Mouse (Mus musculus): ENCODE measurements at regions not wholly inside any gene's neighbourhood (a gene's known extent, or its start where the extent isn't known, plus 50 kb on each side); places are given as distances from the start of the nearest gene placed in this dataset.

DNA sequence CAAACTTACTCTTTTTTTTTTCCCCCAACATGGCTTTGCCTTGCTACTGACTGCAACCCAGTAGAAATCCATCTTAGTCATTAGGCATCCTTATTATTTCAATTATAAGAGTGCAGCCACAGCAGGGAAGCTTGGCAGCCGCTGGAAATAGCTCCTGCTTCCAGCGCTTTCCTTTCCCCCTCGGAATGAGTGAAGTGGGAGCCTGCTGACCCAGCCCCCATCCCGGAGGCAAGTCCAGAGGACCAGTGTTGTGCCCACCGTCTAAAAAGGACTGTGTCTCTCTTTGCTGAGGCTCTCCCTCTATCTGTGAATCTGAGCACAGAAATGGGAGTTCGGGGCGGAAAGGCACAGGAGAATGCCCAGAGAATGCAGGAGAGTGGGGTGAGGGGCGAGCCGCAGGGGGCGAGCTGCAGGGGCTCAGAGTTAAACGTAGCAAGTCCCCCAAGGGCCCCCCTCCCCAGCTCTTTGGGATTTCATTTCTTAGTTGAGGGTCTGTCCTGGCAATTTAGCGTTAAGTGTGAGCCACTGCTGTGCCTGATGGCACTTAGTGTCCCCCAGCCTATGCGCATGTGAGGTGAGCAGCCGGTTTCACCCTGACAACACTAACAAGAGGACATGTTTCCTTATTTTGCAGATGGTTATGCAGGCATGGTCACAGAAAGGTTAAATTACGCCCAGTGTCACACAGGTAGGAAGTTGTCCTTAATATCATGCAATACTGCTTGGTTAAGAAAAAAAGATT lies 117.4 kb upstream of the Arid2 start:
- Histone ChIP-seq H3K9me3 (ENCODE audit: control insufficient read depth, low read length) (no peaks in the 10 kb centered on the region), H3K4me3 (ENCODE audit: low read depth, low read length) (no peak overlapping the region), H3K9ac (ENCODE audit: low read length) (no peak overlapping the region), H3K4me1 (replicated peaks; ENCODE audit: control insufficient read depth, insufficient read depth) (no peaks in the 10 kb centered on the region), H3K27ac (replicated peaks) (no peak overlapping the region), H3K4me2 (replicated peaks; ENCODE audit: low read depth) (no peak overlapping the region), H3K36me3 (ENCODE audit: control insufficient read depth, insufficient read depth, low read length) (no peaks in the 10 kb centered on the region), H3K27me3 (ENCODE audit: control insufficient read depth, insufficient read depth, low read length) (no peaks in the 10 kb centered on the region)
- ATAC-seq (ENCODE audit: low FRiP score, low TSS enrichment) = no peak
- 21% methylated on average over 15 of the region's 15 CpGs for WGBS
- no peak for TF ChIP-seq EP300 (optimal IDR thresholded peaks at IDR 0.05)
- TF ChIP-seq CTCF (IDR thresholded peaks at IDR 0.05; ENCODE audit: low read depth) = no peak
- DNase-seq (ENCODE audit: low spot score) = no peak

DNA sequence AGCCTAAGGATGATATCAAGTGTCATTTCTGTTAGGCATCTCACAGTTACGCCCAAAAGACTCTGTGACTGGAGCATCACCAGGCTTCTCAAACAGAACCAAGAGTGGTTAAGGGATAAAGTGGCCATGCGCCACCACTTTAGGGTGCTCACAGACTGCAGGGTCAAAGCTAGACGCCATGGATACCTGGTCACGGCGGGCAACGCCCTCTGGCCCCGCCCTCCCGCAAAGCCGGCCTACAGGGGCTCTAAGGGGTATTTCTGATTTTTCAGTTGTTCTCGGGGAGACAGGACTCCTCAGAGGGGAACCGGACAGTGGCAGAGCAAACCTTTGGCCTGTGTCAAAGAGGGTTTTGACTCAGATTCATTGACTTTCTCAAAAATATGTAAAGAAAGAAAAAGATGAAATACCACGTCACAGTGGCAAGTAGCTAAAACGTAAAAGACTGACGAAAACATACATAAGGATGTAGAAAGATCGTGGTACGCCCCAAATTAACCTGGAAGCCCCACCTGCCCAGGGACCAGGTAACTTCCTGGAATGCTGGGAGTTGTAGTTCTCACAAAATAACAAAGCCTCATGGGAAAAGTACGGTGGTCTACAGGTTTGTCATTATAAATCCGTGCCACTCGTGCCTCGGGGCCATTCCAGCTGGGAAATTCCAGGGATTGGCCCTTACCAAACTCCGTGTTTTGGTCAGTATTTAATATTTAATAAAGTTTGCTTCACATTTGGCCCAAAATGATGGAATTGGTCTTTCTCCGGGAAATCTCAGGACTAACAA lies 116.1 kb upstream of the Arid2 start:
- DNase-seq (ENCODE audit: low spot score) (peak; percentile 51), ATAC-seq (ENCODE audit: low FRiP score, low TSS enrichment) (peak; percentile 72)
- Histone ChIP-seq H3K27me3 (ENCODE audit: control insufficient read depth, insufficient read depth, low read length) (no peaks in the 10 kb centered on the region), H3K4me3 (ENCODE audit: low read depth, low read length) (peak overlapping the region; percentile 31), H3K9me3 (ENCODE audit: control insufficient read depth, low read length) (no peaks in the 10 kb centered on the region), H3K9ac (ENCODE audit: low read length) (no peak overlapping the region), H3K36me3 (ENCODE audit: control insufficient read depth, insufficient read depth, low read length) (no peaks in the 10 kb centered on the region), H3K27ac (replicated peaks) (no peak overlapping the region), H3K4me2 (replicated peaks; ENCODE audit: low read depth) (peak overlapping the region; percentile 52), H3K4me1 (replicated peaks; ENCODE audit: control insufficient read depth, insufficient read depth) (no peaks in the 10 kb centered on the region)
- WGBS = 11% methylated on average over 22 of the region's 22 CpGs
- TF ChIP-seq EP300 (optimal IDR thresholded peaks at IDR 0.05) (no peak), CTCF (IDR thresholded peaks at IDR 0.05; ENCODE audit: low read depth) (no peak)

DNA sequence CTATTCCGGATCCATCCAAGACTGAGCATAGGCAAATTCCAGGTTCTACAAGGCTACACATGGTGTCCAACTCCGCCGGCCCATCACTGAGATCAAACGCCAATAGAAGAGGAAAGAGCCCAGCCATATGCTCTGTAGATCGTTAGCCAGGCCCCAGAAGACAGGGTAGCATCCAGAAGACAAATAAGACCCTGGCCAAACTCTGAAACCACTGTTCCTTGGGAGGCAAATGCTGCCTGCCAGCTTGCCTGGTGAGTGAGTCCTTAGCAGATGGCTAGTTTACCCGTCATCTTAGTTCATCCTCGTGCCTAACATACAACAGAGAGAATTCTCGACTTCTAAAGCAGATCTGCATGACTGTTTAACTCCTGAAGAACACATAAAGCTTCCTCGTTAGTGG lies 109.4 kb upstream of the Arid2 start:
- Histone ChIP-seq H3K4me1 (replicated peaks; ENCODE audit: control insufficient read depth, insufficient read depth) (no peaks in the 10 kb centered on the region), H3K9ac (ENCODE audit: low read length) (no peak overlapping the region), H3K27ac (replicated peaks) (no peak overlapping the region), H3K36me3 (ENCODE audit: control insufficient read depth, insufficient read depth, low read length) (no peaks in the 10 kb centered on the region), H3K9me3 (ENCODE audit: control insufficient read depth, low read length) (no peaks in the 10 kb centered on the region), H3K4me2 (replicated peaks; ENCODE audit: low read depth) (no peak overlapping the region), H3K27me3 (ENCODE audit: control insufficient read depth, insufficient read depth, low read length) (no peaks in the 10 kb centered on the region), H3K4me3 (ENCODE audit: low read depth, low read length) (no peak overlapping the region)
- DNase-seq (ENCODE audit: low spot score) (no peak), ATAC-seq (ENCODE audit: low FRiP score, low TSS enrichment) (no peak)
- TF ChIP-seq EP300 (optimal IDR thresholded peaks at IDR 0.05) (no peak), CTCF (IDR thresholded peaks at IDR 0.05; ENCODE audit: low read depth) (no peak)
- WGBS = 73% methylated on average over 9 of the region's 9 CpGs

DNA sequence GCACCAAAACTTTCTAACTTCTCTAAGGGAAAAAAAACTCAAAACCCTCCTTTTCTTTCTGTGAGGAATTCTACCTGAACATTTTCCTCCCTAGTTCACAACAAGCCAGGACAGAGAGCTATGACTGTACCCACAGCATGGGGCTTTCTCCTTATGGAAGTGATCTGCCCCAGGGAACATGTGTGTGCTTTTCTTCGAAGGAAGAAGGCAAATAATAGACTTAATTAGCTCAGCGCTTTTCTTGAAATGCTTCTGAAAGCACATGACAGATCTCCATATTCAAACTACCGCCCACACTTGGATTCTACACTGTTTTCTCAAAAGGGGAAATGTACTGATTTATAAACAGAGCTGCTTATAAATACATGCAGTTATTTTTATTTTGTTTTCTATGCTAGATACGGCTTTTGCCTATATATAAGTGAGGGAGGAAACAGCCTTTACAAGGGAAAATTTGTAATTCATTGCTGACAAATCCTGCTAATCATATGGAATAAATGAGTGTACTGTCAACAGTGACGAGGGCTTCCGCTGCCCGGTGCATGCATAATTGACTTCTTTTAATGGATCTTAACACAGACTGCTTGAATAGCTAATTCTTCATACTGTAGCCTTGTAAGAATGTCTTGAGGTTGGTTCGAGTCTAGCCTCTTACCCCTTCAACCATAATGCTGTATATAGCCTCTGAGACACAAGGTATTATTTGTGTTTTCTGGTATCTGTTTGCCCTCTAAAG lies 108.8 kb upstream of the Arid2 start:
- no peak for DNase-seq (ENCODE audit: low spot score)
- TF ChIP-seq EP300 (optimal IDR thresholded peaks at IDR 0.05) (no peak), CTCF (IDR thresholded peaks at IDR 0.05; ENCODE audit: low read depth) (no peak)

DNA sequence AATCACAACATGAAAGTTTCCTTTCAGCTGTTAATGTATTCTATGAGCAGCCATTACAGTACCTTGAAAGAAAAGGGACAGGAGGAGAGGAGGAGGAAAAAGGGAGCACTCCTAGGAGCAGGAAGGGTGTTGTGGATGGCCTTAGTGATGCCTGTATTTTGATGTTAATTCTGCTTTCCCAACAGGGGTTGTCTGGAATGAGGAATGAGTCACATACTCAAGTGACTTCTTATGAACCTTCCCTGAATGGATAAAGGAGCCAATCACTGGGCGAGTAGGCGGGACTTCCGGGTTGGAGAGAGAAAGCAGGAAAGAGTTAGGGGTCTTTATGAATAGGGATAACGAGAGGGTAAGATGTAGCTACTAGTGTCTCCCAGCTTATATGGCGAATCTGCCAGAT lies 107.8 kb upstream of the Arid2 start:
- H3K4me1 ChIP-seq (replicated peaks; ENCODE audit: control insufficient read depth, insufficient read depth) = no peaks in the 10 kb centered on the region
- no peak overlapping the region for H3K4me3 ChIP-seq (ENCODE audit: low read depth, low read length)
- DNase-seq (ENCODE audit: low spot score) (no peak), ATAC-seq (ENCODE audit: low FRiP score, low TSS enrichment) (no peak)
- no peak overlapping the region for H3K27ac ChIP-seq (replicated peaks)
- no peak overlapping the region for H3K4me2 ChIP-seq (replicated peaks; ENCODE audit: low read depth)
- 84% methylated on average over 5 of the region's 5 CpGs for WGBS
- H3K27me3 ChIP-seq (ENCODE audit: control insufficient read depth, insufficient read depth, low read length) = no peaks in the 10 kb centered on the region
- no peak for TF ChIP-seq EP300 (optimal IDR thresholded peaks at IDR 0.05)
- no peaks in the 10 kb centered on the region for H3K36me3 ChIP-seq (ENCODE audit: control insufficient read depth, insufficient read depth, low read length)
- H3K9ac ChIP-seq (ENCODE audit: low read length) = no peak overlapping the region
- H3K9me3 ChIP-seq (ENCODE audit: control insufficient read depth, low read length) = no peaks in the 10 kb centered on the region

More for the DNA sequence above, 108.8 kb upstream of the Arid2 start:
- H3K27ac ChIP-seq (replicated peaks) = no peak overlapping the region
- no peaks in the 10 kb centered on the region for H3K4me1 ChIP-seq (replicated peaks; ENCODE audit: control insufficient read depth, insufficient read depth)
- WGBS = 72% methylated on average over 8 of the region's 8 CpGs
- no peaks in the 10 kb centered on the region for H3K9me3 ChIP-seq (ENCODE audit: control insufficient read depth, low read length)
- no peak overlapping the region for H3K9ac ChIP-seq (ENCODE audit: low read length)
- no peak for ATAC-seq (ENCODE audit: low FRiP score, low TSS enrichment)
- H3K27me3 ChIP-seq (ENCODE audit: control insufficient read depth, insufficient read depth, low read length) = no peaks in the 10 kb centered on the region
- H3K36me3 ChIP-seq (ENCODE audit: control insufficient read depth, insufficient read depth, low read length) = no peaks in the 10 kb centered on the region
- no peak overlapping the region for H3K4me2 ChIP-seq (replicated peaks; ENCODE audit: low read depth)
- H3K4me3 ChIP-seq (ENCODE audit: low read depth, low read length) = no peak overlapping the region

Data from stomach, postnatal 0 days (tissue).